Mouse (Mus musculus): ENCODE measurements around the gene H2afz. TPM values are rescaled to one million over a fixed set of nuclear protein-coding genes. Genes with fewer than 3 reads are reported as not detected.

H2afz gene
- 1,000 to 10,000 TPM; 1,209 to 2,935 (median 1,492) TPM for polyA plus RNA-seq (2017; shearing (Covaris generic))

DNA sequence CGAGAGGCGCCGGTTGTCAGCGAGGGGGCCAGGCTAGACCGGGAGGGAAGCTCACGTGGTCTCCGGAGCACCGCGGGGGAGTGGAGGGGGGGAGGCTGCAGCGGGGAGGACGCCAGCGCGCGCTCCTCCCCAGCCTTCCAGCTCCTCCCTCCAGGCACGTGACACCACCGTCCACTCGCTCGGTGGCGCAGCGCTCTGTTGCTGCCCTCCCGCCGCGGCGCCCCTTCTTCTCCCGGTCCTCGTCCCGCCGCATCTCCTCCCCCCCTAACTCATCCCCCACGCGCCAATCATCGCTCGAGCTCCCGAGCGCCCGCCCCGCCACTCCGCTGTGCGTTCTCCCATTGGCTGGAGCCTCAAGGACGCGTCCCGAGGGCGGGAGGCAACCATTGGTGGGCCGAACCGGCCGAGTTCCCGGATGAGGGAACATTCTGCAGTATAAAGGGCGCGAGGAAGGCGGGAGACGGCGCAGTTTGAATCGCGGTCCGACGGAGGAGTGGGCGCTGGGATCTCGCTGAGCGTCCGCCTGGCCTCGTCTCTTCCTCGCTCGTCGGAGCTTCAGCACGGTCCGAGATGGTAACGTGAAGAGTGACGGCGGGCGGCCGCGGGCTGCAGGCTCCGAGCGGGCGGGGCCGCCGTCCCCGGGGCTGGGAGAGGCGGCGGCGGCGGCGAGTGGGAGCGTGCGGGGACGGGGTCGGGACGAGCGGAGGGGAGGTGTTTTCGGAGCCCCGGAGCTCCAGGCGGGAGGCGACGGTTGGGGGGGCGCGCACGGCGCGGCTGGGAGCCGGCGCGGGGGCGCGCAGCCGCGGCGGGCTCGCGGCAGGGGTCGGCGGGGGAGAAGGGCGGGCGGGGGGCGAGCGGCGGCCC is at the start of gene H2afz:
H2afz (plus strand) TSS at position 364 of the 864 bp plus-strand sequence.
- ATAC-seq = peak; percentile 70

DNA sequence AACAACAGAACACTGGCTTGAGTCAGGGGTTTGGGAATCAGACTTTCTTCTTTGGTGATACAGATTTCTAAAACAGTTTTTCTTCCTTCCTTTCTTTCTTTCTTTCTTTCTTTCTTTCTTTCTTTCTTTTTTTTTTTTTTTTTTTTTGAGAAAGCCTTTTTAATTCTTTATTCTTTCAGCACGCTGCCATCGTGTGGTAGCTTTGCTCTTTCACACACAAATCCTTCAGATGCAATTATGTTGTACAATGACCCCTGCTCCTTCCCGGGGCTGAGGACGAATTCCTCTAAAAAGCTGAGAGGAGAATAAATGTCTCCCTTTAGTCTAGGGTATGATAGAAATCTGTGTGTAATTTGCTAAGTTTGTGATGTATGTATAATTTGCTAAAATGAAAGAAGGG is 45.6 kb upstream of the H2afz start:
- ATAC-seq = no peak

DNA sequence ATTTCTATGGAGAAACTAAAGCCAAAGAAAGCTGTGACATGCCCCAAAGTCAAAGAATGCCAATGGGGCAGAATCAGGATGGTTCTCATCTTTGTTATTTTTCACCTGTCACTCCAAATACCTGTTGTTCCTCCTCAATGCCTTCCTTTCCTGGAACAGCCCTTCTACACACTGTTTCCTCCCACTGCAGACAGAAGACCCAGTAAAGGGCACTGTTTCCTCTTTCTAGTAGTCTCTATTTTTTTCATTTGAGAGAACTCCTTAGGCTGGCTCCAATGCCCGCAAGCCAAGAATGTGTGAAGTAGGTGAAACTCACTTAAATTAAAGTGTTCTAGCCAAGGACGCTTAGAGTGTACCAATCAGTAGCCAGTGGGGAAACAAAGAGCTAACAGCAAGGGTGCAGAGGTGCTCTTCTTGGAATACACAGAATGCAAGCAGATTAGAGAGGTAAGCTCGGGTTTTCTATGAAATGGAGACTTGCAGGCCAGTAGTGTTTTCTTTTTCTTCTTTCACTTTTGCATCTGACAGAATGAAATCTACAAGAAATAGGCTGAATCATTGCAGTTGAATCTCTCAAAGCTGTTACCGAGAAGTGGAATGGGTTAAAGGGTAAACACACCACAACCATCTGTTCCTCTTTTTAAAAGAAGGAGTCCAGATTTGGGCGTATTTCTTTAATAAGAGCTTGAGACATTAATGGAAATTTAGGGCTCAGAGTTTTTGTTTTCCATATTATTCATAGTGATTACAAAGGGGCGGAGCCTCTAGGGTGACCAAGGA is 43.4 kb upstream of the H2afz start:
- ATAC-seq = peak; percentile 66

DNA sequence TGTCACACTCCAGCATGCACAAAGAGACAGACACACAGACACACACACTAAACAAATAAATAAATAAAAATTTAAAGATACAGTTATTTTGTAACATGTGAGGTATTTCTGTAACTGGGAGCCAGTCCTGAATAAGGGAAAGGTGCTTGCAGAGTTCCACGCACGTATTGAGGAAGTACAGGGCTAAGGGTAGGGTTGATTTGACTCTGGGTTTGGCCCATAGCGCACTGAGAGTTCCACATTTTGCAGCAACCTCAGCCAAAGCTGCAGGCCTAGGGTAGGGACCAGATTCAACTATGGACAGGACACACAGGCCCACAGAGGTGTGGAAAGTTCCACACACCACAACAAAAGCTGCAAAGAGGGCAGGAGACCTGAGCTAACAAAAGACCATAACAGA is 41.0 kb upstream of the H2afz start:
- no peak for ATAC-seq

- no peak for ATAC-seq
Observed at GRCm38 (mm10) chr3:137827678-137828077, 36.6 kb upstream of the H2afz start.

DNA sequence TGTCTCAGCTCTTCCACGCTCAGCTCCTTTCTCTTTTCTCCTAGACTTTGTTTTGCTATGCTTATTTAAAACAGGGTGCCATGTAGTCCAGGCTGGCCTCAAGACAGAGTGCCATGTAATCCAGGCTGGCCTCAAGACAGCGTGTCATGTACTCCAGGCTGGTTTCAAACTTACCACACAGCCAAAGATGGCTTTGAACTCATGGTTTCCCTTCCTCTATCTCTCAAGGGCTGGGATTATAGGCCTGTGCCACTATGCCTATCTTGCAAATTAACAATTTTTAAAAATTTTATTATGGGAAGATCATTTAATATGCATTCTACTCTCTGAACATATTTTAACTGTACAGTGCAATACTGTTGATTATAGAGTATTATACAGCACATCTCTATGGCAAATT is 33.1 kb upstream of the H2afz start:
- no peak for ATAC-seq

DNA sequence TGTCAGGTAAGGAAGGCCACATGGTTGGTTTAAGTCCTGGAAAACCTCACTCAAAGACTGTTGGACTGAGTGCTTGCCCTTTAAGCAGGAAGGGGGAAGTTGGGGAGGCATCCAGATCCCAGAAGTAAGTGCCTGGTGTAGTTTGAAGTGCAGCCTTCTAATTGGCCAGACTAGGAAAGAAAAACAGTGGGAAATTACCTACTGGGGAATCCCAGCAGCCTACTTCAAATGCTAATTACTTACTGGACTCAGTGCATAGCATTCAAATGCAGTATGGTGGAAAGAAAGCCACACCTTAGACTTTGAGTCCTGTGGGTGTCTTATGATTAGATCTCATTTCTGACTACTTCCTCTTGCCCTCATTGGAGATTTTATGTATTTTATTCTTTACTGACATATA is 31.2 kb upstream of the H2afz start:
- peak; percentile 93 for ATAC-seq

DNA sequence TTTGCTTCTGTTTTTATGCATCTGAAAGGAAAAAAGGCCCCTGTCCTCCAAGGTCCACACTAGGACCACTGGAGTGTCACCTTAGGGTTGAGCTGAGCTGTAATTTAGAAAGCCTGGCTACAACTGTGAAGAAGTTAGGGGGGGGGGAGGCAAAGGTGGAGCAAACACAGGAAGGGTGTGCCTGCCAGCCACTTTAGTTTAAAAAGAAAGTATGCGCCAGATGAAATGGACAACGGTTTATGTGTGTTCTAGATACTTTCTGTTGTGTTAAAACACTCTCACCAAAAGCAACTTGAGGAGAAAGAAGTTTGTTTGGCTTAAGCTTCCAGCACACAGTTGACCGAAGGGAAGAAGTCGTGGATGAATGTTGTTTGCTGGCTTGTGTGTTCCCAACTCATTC is 30.6 kb upstream of the H2afz start:
- peak; percentile 30 for ATAC-seq

DNA sequence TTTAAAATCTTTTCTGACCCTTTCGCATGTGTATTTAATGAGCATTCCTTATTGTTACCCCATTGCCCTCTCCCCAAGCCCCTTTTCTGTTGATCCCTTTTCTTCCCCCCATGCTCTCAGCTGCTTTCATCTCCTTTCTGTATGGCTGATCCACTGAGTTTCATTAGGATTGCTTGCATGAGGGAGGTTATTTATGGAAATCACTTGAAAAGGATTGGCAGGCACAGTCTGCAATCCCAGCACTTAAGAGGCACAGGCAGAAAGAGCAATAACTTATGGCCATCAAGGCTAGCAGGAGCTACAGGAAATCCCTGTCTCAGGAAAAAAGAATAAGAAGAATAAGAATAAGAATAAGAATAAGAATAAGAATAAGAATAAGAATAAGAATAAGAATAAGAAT is 27.7 kb upstream of the H2afz start:
- ATAC-seq = no peak

DNA sequence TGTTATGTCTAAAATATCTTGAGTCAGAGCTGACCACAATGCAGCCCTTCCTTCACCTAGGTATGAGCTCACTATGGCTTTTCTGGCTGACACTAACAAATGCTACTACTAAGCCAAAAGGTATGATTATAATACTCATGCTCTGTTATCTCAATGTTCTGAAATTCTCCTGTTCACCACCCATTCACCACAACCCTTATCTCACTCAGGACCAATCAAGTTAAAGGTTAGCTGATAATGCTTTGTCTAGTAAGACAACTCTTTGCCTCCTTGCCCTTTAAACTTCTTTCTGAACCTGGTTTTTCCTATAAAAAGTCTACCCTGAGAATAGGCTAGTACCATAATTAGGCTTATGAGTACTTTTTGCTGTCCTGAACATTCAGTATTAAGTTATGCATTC is 26.1 kb upstream of the H2afz start:
- ATAC-seq = no peak

DNA sequence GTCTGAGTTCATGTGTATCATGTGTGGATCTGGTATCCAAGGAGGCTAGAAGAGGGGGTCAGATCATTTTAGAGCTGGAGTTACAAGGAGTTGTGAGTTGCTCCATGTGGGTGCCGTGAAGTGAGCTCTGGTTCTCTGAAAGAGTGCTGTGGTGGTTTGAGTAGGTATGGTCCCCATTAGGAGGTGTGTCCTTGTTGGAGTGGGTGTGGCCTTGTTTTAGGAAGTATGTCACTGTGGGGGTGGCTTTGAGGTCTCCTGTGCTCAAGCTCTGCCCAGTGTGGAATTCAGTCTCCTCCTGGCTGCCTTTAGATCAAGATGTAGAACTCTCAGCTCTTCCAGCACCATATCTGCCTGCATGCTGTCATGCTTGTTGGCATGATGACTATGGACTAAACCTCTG is 21.3 kb upstream of the H2afz start:
- no peak for ATAC-seq

DNA sequence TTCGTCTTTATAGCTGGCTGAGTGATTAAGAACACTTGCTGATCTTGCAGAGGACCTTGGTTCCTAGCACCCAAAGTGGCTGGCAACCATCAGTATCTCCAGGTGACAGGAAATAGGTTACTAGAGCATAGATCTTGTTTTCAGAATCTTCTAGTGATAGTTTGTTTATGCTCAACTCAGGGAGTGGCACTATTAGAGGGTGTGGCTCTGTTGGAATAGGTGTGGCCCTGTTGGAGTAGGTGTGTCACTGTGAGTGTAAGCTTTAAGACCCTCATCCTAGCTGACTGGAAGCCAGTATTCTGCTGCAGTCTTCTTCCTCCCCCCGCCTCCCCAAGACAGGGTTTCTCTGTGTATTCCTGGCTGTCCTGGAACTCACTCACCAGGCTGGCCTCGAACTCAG is 20.0 kb upstream of the H2afz start:
- no peak for ATAC-seq

DNA sequence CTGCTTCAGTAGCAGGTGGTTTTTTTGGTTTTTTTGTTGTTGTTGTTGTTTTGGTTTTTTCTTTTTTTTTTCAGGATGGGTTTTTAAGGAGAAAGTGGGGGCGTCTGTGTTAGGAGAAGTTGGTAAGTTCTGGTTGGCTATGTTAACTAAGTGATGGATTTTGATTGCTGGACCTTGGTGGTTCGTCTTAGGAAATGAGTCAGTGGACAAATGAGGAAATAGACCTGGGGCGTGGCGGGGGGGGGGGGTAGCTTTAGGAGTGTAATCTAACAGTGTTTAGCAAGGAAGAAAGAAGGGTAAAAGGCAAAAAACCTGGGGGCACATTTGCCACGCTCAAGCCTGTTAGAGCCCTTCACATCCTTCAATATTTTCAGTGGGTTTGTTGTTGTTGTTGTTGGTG is 17.7 kb upstream of the H2afz start:
- no peak for ATAC-seq

DNA sequence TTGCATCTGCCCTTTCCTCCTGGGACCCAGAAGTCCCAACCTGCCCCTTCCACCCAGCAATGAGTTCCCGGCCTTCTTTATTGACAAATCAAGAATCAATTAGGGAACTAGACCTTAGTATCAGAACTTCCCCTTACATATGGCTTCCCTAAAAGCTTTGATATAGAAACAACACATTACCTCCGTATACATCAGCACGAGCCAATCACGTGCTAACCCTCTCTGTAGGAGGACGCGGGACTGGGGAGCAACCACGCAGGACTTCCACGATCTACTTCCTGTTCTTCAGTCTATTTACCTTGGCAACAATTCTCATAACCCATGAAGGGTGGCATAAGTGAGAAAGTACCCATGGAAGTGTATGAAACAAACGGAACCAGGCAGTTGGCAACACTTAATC is 15.9 kb upstream of the H2afz start:
- ATAC-seq = no peak

DNA sequence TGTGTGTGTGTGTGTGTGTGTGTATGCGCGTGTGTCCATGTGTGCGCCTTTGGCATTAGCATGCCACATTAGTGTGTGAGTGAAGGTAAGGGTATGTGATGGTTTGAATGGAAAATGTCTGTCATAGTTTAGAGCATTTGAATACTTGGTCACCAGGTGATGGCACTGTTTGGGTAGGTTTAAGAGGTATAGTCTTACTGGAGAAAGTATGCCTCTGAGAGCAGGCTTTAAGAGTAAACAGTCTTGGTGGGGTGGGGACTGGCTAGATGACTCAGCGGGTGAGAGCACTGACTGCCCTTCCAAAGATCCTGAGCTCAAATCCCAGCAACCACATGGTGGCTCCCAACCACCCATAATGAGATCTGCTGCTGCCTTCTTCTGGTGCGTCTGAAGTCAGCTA is 14.6 kb upstream of the H2afz start:
- no peak for ATAC-seq

- ATAC-seq = no peak
Observed at GRCm38 (mm10) chr3:137851196-137851595, 13.1 kb upstream of the H2afz start.

- peak; percentile 46 for ATAC-seq
Observed at GRCm38 (mm10) chr3:137853011-137853410, 11.3 kb upstream of the H2afz start.

DNA sequence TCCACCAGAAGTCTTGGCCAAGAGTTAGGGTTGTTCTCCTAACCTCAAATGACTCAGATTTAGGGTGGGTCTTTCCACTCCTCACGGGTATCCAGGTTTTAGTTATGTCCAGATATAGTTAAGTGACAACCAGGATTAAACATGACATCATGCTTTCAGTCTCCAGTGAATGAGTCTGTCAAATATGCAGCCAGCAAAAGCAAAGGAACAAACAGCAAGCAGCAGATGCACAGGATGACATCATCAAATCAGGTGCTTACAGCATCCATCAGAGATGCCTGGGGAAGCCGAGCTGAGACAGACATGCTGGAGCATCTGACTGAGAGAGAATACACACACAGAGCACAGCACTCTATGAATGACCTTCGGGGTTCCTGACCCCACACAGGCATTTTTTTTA is 9.0 kb upstream of the H2afz start:
- no peak for ATAC-seq

DNA sequence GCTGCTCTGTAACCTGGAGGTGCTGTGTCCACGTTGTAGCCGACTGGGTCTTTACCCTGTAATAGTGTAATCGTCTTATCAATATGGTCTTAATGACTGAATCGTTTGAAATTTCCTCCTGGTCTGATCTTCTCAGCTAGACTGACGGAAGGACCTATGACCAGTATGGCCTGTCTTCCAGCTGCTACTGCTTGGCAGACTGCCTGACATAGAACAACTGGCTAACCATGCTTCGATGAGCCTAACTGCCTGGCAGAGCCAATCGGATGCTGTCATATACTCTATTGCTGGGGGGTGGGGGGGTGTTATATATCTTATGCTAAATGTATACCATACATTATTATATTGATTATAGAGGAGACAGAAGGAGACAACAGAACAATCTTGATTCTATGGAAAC is 8.2 kb upstream of the H2afz start:
- no peak for ATAC-seq

DNA sequence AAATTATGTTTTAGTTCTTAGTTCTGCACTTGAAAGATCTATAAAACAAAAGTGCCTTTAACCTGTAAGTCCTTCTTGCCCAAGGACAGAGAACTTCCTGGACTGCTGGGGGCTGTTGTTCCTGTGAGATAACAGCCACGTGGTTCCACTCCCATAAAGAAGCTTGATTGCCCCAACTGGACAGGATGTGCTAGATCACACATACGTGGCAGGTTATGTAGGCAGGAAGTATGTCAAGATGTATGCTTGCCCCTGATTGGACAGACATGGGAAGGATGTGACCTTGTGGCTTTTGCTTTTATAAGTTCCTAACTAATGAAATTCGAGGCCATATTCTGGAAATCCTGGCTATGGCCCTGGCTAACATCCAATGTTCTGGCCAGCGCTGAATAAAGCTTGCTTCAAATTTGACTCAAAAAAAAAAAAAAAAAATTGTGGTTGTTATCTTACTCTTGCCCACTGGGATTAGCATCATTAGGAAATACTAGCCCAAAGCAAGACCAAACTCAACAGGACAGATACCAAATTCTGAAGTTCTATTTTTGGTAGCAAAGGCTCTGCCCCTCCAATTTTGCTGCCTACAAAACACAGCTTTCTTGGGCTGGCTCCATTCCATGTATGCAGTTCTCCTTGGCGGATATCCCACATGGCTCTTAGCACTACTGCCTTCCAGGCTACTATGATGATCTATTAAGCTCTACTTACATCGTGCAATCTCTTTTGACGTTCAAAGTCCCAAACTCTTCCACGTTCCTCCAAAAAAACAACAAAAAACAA is 3.7 kb upstream of the H2afz start:
- ATAC-seq = peak; percentile 8

- no peak for ATAC-seq
Observed at GRCm38 (mm10) chr3:137861436-137861835, 2.9 kb upstream of the H2afz start.

- ATAC-seq = no peak
Observed at GRCm38 (mm10) chr3:137862600-137862999, 1.7 kb upstream of the H2afz start.

Measured in inflammation-experienced regulatory T-cells, adult 6 months (primary cell).